Mouse (Mus musculus) bone marrow macrophage, adult 2 months (primary cell): ENCODE measurements around the gene Vmn1r198. TPM values are rescaled to one million over a fixed set of nuclear protein-coding genes. Genes with fewer than 3 reads are reported as not detected.

Experiments
- H3K27ac ChIP-seq: 2 replicates; pipeline ENCODE4 v1.5.1; 2012; ENCODE audit warnings: low read depth, low read length; ENCODE audit not compliant: insufficient read depth
- H3K4me1 ChIP-seq: 2 replicates; pipeline ENCODE4 v1.6.1; 2012; ENCODE audit warnings: low read length; ENCODE audit not compliant: control insufficient read depth, insufficient read depth
- H3K4me3 ChIP-seq: 2 replicates; pipeline ENCODE4 v1.5.1; 2012; ENCODE audit warnings: mild to moderate bottlenecking, low read length, moderate library complexity; ENCODE audit not compliant: insufficient read depth
- CTCF ChIP-seq: IDR thresholded peaks from 2 replicates; pipeline ENCODE4 v1.5.1; 2012; ENCODE audit warnings: low read depth, mild to moderate bottlenecking, low read length, moderate library complexity
- POLR2A ChIP-seq: IDR thresholded peaks from 2 replicates; pipeline ENCODE4 v1.6.1; 2012; ENCODE audit warnings: mild to moderate bottlenecking, low read depth, low read length, borderline replicate concordance
- polyA plus RNA-seq: library from polyadenylated mRNA; stranded (reverse); fragments of >200 nt; gene quantifications from 2 replicates; pipeline ENCODE4 v1.2.4, GENCODE M21; 2012; ENCODE audit not compliant: missing spikeins, insufficient read depth, insufficient read length

The Vmn1r198 gene
- polyA plus RNA-seq, 1 experiment, result not detected

DNA sequence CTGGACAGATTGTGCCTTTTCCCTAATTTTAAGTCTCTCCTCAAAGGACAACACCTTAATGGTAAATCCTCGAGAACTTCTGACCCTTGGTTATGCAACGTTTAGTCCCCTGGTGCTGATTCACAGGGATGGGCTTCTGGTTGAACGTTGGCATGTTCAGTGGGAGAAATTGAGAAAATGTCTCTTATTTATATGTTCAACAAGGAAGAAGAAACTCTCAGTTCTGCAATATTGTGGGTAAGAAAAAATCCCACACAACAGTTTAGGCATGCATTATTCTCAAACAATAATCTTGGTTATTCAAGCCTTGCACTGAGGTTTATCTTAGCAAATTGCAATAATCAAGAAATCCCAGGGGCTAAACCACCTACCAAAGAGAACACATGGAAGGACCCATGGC, 33.2 kb downstream of the Vmn1r198 start:
- Histone ChIP-seq H3K4me1 (no peaks in the 10 kb centered on the region), H3K4me3 (no peak overlapping the region), H3K27ac (no peak overlapping the region)
- TF ChIP-seq CTCF (no peak), POLR2A (no peak)

DNA sequence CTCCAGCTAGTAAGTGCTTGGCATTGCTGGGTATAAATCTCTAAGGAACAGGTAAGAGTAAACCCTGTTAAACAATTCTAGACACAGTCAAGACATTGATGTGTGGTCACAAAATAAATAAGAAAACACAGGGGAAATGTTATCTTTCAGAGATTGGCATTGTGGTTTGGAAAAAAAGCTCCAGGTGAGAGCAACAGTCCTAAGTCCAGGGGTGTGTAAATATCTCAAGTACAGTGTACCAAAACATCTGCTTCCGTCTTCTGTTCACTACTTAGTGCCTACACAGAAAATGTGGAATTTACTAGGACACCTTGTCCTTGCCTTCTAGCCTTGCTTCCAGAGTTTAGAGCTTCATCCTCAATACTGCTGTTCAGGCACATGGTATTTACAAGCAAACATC, 36.9 kb downstream of the Vmn1r198 start:
- Histone ChIP-seq H3K27ac (no peak overlapping the region), H3K4me1 (no peaks in the 10 kb centered on the region), H3K4me3 (no peak overlapping the region)
- TF ChIP-seq CTCF, result no peak
- TF ChIP-seq POLR2A, result no peak

DNA sequence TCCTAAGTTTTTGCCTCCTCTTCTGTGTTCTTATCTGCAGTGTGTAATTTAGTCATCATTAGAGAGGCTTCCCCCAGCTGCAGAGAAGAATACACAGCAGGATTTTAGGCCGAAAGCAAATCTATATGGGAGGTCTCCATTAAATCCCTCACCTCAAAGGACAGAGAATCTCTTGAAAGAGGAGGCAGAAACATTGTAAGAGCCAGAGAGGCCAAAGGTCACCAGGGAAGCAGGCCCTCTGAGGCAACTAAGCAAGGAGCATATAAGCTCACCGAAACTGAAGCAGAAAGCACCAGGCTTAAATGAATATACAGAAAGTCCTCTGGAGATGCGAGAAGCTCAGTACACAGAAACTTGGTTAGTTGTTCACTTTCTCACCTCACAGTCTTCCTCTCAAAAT, 39.9 kb downstream of the Vmn1r198 start, which contains the start of gene Vmn1r200:
Gene Vmn1r200, plus strand, starts transcription at position 301 of the 400 bp plus-strand sequence.
- Histone ChIP-seq H3K4me3 (no peak within 1 kb of the TSS), H3K27ac (no peak within 1 kb of the TSS), H3K4me1 (no peaks in the 10 kb centered on the region)
- TF ChIP-seq CTCF, result no peak
- TF ChIP-seq POLR2A, result no peak

DNA sequence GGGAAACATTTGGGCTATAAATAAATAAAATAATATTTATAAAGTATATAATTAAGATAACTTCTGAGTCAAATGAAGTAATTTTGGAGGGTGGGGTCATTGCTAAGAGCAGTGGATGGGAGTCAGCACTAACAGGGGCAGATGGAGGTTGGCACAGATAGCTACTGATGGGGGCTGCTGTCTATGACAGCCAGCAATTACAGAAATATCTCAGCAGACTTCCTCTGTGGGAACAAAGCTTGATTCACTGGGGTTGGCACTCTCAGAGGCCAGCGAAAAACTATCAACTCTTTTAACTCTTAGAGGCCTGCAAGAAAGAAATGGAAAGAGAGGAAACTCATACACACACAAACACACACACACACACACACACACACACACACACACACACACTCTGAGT, 52.8 kb downstream of the Vmn1r198 start:
- Histone ChIP-seq H3K4me1 (no peaks in the 10 kb centered on the region), H3K27ac (no peak overlapping the region), H3K4me3 (no peak overlapping the region)
- no peak for TF ChIP-seq CTCF
- TF ChIP-seq POLR2A, result no peak

Other genes starting within 250 kb of the Vmn1r198 start
- not detected in 2 replicates for gene Vmn1r189, start 244.5 kb upstream of the Vmn1r198 start, polyA plus RNA-seq
- gene Vmn1r191, start 166.4 kb upstream of the Vmn1r198 start, polyA plus RNA-seq, result not detected in 2 replicates
- gene Vmn1r192, start 159.2 kb upstream of the Vmn1r198 start, polyA plus RNA-seq, result not detected in 2 replicates
- gene Vmn1r193, start 127.2 kb upstream of the Vmn1r198 start, polyA plus RNA-seq, result not detected in 2 replicates
- not detected in 2 replicates for gene Vmn1r194, start 106.1 kb upstream of the Vmn1r198 start, polyA plus RNA-seq
- not detected in 2 replicates for gene Vmn1r195, start 79.8 kb upstream of the Vmn1r198 start, polyA plus RNA-seq
- gene Vmn1r196, start 60.4 kb upstream of the Vmn1r198 start, polyA plus RNA-seq, result not detected in 2 replicates
- gene Vmn1r197, start 25.8 kb upstream of the Vmn1r198 start, polyA plus RNA-seq, result not detected in 2 replicates
- gene Vmn1r199, start 29.5 kb downstream of the Vmn1r198 start, polyA plus RNA-seq, result not detected in 2 replicates
- not detected in 2 replicates for gene Vmn1r200, start 40.0 kb downstream of the Vmn1r198 start, polyA plus RNA-seq
- not detected in 2 replicates for gene Vmn1r201, start 121.6 kb downstream of the Vmn1r198 start, polyA plus RNA-seq
- not detected in 2 replicates for gene Vmn1r202, start 155.0 kb downstream of the Vmn1r198 start, polyA plus RNA-seq
- not detected in 2 replicates for gene Vmn1r203, start 167.8 kb downstream of the Vmn1r198 start, polyA plus RNA-seq
- gene Vmn1r204, start 202.8 kb downstream of the Vmn1r198 start, polyA plus RNA-seq, result not detected in 2 replicates
- gene Vmn1r205, start 242.6 kb downstream of the Vmn1r198 start, polyA plus RNA-seq, result not detected in 2 replicates